Mouse (Mus musculus): ENCODE data around the gene Kbtbd6.
"Not testable (repeated sequence)": the region's sequence is repeated elsewhere in the genome, so short reads cannot be mapped to it uniquely, and the experiment has no call there.

The Kbtbd6 gene

GRCm38 (mm10) chr14:79451681-79452590 lies at the start of gene Kbtbd6:
Gene Kbtbd6, plus strand, starts transcription at chr14:79451835.
- peak; percentile 82 for DNase-seq

- no peak for DNase-seq
These were observed 44.0 kb upstream of the Kbtbd6 start for GRCm38 (mm10) chr14:79407641-79408040.

- no peak for DNase-seq
These were observed 42.3 kb upstream of the Kbtbd6 start for GRCm38 (mm10) chr14:79409278-79409830.

DNA sequence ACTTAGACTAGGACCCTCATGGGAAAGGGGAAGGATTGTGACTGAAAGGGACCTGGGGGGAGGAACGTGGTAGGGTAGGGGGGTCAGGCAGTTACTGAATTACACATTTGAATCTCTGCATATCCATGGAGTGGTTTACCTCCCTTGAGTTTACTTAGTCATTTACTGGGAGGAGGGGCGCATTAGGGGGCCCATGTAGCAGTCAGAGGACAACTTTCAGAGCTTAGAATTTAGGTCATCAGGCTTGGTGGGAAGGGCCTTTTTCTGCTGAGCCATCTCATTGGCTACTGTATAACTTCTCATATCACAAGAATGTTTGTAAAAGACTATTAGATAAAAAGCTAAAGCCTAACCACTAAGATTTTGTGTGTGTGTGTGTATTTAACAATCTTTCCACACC lies 41.0 kb upstream of the Kbtbd6 start:
- DNase-seq, result no peak

GRCm38 (mm10) chr14:79413121-79413520 lies 38.5 kb upstream of the Kbtbd6 start:
- no peak for DNase-seq

DNA sequence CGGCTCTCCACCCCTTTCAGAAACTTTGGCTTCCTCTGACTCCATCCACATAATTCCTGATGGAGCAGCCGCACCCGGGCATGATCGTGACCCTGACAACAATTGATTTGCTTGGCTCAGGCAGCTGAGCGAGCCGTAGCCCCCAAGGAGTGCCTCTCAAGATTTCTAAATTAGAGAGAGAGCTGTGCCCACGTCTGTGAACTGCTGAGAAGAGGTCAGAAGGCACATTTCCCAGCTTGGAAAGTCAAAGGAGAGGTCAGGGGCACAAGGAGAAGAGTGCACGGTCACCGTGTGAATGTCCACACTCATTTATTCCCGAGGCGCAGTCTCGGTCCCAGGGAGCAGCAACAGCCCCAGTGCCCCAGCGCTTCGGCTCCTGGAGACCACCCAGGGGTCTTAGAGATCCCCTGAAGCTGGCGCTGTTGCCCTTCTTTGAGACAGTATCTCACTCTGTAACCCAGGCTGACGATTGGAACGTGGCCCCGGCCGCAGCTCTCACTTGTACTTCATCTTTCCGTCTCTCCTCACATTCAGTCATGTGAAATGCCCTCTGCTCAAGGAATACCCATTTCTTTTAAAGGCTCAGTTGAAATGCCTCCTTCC lies 31.5 kb upstream of the Kbtbd6 start:
- no peak for DNase-seq

DNA sequence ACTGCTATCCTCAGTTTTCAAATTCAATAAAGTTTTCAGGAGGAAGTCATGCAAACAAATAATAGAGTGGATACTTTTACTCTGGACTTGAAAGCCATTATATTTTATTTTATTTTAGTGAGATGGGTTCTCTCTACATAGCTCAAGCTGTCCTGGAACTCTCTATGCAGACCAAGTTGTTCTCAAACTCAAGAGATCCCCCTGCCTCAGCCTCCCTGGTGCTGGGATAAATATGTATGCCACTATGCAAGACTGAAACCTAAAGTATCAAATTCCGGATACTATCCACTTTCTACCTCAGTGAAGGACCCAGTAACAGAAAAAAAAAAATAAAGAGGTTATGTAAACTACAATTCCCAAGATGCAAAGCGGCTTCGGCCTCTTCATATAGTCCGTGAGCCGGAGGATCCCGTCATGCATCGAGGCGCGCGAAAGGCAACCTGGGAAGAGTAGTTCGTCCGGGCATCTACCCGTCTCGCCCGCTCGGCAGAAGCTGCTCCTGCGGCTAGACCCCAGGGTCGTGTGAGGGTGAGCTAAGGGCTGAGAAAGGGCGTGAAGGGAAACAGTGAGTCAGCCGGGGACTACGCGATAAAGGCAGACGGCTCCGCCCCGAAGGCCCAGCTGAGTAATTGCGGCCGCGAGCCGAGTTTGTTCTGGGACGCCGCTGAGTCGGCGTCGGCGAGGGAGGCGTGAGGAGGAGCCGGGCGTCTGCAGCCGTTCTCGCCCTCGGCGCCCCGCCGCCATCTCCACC lies 25.5 kb upstream of the Kbtbd6 start, which contains the start of gene Kbtbd7:
TSS of gene Kbtbd7 (plus strand) at position 533 of the 751 bp plus-strand sequence.
- DNase-seq, result peak; percentile 96

DNA sequence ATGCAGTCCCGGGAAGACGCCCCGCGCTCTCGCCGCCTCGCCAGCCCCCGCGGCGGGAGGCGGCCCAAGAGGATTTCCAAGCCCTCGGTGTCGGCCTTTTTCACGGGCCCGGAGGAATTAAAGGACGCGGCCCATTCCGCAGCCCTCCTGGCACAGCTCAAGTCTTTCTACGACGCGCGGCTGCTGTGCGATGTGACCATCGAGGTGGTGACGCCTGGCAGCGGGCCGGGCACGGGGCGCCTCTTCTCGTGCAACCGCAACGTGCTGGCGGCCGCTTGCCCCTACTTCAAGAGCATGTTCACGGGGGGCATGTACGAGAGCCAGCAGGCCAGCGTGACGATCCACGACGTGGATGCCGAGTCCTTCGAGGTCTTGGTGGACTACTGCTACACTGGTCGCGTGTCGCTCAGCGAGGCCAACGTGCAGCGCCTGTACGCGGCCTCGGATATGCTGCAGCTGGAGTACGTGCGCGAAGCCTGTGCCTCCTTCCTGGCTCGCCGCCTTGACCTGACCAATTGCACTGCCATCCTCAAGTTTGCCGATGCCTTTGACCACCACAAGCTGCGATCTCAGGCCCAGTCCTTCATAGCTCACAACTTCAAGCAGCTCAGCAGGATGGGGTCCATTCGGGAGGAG lies 24.8 kb upstream of the Kbtbd6 start:
- DNase-seq, result peak; percentile 17

DNA sequence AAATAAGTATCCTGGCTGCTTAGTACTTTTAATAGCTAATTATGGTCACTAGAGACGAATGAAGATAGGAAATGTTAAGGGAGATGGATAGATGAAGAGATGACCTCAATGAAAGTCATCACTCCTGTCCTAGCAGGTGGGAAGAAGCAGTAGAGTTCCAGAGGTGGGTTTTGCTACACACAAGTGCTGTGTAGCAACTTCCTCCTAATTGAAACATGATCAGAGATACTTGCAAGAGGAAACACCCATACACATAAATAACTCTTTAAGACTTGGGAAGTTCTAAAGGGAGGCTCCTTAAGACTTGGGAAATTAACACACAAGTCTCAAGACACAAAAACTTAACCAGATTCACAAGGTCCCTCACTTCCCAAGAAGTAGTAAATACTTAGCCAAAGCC lies 17.6 kb upstream of the Kbtbd6 start:
- no peak for DNase-seq

- DNase-seq, result no peak
These were observed 11.0 kb upstream of the Kbtbd6 start for GRCm38 (mm10) chr14:79440655-79441054.

- no peak for DNase-seq
These were observed 10.2 kb upstream of the Kbtbd6 start for GRCm38 (mm10) chr14:79441441-79441840.

GRCm38 (mm10) chr14:79444601-79445000 lies 7.0 kb upstream of the Kbtbd6 start:
- no peak for DNase-seq

- no peak for DNase-seq
These were observed 6.5 kb upstream of the Kbtbd6 start for GRCm38 (mm10) chr14:79445055-79445620.

GRCm38 (mm10) chr14:79452591-79452934 lies 928 bp downstream of the Kbtbd6 start:
- not testable (repeated sequence) for DNase-seq

- DNase-seq, result no peak
These were observed 8.8 kb downstream of the Kbtbd6 start for GRCm38 (mm10) chr14:79460401-79460800.

- no peak for DNase-seq
These were observed 9.4 kb downstream of the Kbtbd6 start for GRCm38 (mm10) chr14:79460988-79461387.

DNA sequence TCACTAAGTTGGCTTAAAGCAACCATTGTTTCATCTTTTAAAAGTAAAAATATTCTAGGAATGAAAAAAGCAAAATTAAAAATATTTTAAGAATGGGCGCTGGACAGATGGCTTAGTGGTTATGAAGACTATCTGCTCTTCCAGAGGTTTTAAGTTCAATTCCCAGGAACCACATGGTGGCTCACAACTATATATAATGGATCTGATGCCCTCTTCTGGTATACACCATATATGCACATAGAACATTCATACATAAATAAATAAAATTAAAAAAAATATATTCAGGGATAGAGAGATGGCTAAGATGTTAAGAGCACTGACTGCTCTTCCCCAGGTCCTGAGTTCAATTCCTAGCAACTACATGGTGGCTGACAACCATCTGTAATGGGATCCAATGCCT lies 14.0 kb downstream of the Kbtbd6 start:
- no peak for DNase-seq

- DNase-seq, result peak; percentile 75
These were observed 16.0 kb downstream of the Kbtbd6 start for GRCm38 (mm10) chr14:79467621-79468020.

GRCm38 (mm10) chr14:79473384-79473783 lies 21.7 kb downstream of the Kbtbd6 start:
- no peak for DNase-seq

- DNase-seq, result peak; percentile 96
These were observed 29.1 kb downstream of the Kbtbd6 start, which contains the start of gene Elf1 for GRCm38 (mm10) chr14:79480624-79481338. Gene Elf1, plus strand, starts transcription at chr14:79481194.

- peak; percentile 91 for DNase-seq
These were observed 29.9 kb downstream of the Kbtbd6 start, which contains the start of gene Wbp4 for GRCm38 (mm10) chr14:79481339-79482151. Gene Wbp4, minus strand, starts transcription at chr14:79481520.
